Mouse (Mus musculus): ENCODE measurements at regions not wholly inside any gene's neighbourhood (a gene's known extent, or its start where the extent isn't known, plus 50 kb on each side); places are given as distances from the start of the nearest gene placed in this dataset.
"Not testable (repeated sequence)": the region's sequence is repeated elsewhere in the genome, so short reads cannot be mapped to it uniquely, and the experiment has no call there.

DNA sequence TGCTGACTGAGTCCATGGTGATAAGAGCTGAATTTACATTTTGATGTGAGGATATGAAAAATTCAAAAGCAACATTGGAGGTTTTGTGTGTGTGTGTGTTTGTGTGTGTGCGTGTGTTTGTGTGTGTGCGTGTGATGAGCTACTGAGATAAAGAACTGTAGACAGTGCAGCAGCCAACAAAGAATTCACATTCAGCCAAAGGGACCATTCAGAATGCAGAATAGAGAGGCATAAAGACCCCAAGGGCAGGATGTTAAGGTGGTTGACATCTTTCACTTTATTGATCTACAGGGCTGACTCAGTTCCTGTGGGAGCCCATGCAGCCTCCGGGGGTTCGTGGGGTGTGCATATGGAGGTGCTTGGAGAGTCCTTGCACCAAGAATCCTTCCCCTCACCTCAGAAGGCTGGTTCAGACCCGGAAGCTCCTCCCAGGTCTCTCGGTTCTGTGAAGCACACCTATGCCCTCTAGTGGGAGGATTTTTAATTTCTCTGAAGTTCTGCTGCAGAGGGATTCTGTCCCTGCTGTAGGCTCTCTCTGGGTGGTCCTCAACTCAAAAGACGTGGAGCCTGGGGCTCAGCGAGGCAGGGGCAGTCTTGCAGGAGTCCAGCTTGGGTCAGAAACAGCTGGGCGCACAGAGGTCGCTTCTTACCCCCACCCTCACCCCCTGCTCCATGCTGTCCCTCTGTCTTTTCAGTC is 79.6 kb downstream of the Teddm3 start:
- peak; percentile 19; the same call in 1 of the 2 replicates for TF ChIP-seq CTCF (IDR thresholded peaks at IDR 0.05)
- TF ChIP-seq EP300 (IDR thresholded peaks at IDR 0.05): not testable (repeated sequence)

All from lung, postnatal 0 days (tissue).